Mouse (Mus musculus) embryonic facial prominence, embryonic 11.5 days (tissue): ENCODE data around the gene Dnal1. TPM values are rescaled to one million over a fixed set of nuclear protein-coding genes. Genes with fewer than 3 reads are reported as not detected.

Source experiments
- ATAC-seq: fragments of 200-750 bp; cut with Nextera tagmentation; replicated peaks from 2 replicates; pipeline ENCODE4 v1.8.0; 2017; ENCODE audit warnings: low read depth; ENCODE audit not compliant: insufficient number of reproducible peaks, low FRiP score, low TSS enrichment
- DNase-seq: peaks from one replicate; pipeline ENCODE4 v3.0.0-alpha.2; 2015; ENCODE audit warnings: low spot score
- H3K27ac ChIP-seq: fragments of 300-500 bp; sonication (generic); replicated peaks from 2 replicates; pipeline ENCODE4 v1.5.1; 2014; ENCODE audit warnings: mild to moderate bottlenecking, low read depth, low read length, control low read depth
- H3K27me3 ChIP-seq: fragments of 300-500 bp; sonication (generic); 2 replicates; pipeline ENCODE4 v1.6.1; 2014; ENCODE audit warnings: mild to moderate bottlenecking, low read length, moderate library complexity, mixed read lengths; ENCODE audit not compliant: control insufficient read depth, insufficient read depth
- H3K36me3 ChIP-seq: fragments of 300-500 bp; sonication (generic); replicated peaks from 2 replicates; pipeline ENCODE4 v1.6.1; 2014; ENCODE audit warnings: low read depth, mild to moderate bottlenecking, low read length, moderate library complexity, mixed read lengths; ENCODE audit not compliant: control insufficient read depth, insufficient read depth
- H3K4me1 ChIP-seq: fragments of 300-500 bp; sonication (generic); 2 replicates; pipeline ENCODE4 v1.6.1; 2014; ENCODE audit warnings: low read length, mixed read lengths; ENCODE audit not compliant: control insufficient read depth, insufficient read depth
- H3K4me2 ChIP-seq: fragments of 300-500 bp; sonication (generic); 2 replicates; pipeline ENCODE4 v1.6.1; 2014; ENCODE audit warnings: low read depth, mild to moderate bottlenecking, control low read depth, low read length, moderate library complexity
- H3K4me3 ChIP-seq: fragments of 300-500 bp; sonication (generic); 2 replicates; pipeline ENCODE4 v1.5.1; 2014; ENCODE audit warnings: low read depth, low read length, control low read depth
- H3K9ac ChIP-seq: fragments of 300-500 bp; sonication (generic); replicated peaks from 2 replicates; pipeline ENCODE4 v1.6.1; 2014; ENCODE audit warnings: mild to moderate bottlenecking, control low read depth, low read length
- H3K9me3 ChIP-seq: fragments of 300-500 bp; sonication (generic); replicated peaks from 2 replicates; pipeline ENCODE4 v1.6.1; 2016; ENCODE audit warnings: mild to moderate bottlenecking, low read length, inconsistent platforms, mixed read lengths; ENCODE audit not compliant: control insufficient read depth
- WGBS: fragments of 180-500 bp; shearing (Covaris S2); extraction: QIAGEN DNeasy Blood & Tissue Kit; methylation state at CpG from one replicate; pipeline ENCODE4 v1.1.7; 2014; 5-methylcytosine and 5-hydroxymethylcytosine counted together
- polyA plus RNA-seq: library from polyadenylated mRNA; unstranded; fragments of >200 nt; fragmentation: Nextera tagmentation; extraction: Ambion mirVana; gene quantifications from 2 replicates; pipeline ENCODE4 v1.2.1, GENCODE M21; 2014

The Dnal1 gene
- polyA plus RNA-seq, 1 experiment from 2014 or later, result 6.8 TPM

- no peak for ATAC-seq
These were observed 58.7 kb downstream of the Dnal1 start for GRCm38 (mm10) chr12:84172862-84173261.

DNA sequence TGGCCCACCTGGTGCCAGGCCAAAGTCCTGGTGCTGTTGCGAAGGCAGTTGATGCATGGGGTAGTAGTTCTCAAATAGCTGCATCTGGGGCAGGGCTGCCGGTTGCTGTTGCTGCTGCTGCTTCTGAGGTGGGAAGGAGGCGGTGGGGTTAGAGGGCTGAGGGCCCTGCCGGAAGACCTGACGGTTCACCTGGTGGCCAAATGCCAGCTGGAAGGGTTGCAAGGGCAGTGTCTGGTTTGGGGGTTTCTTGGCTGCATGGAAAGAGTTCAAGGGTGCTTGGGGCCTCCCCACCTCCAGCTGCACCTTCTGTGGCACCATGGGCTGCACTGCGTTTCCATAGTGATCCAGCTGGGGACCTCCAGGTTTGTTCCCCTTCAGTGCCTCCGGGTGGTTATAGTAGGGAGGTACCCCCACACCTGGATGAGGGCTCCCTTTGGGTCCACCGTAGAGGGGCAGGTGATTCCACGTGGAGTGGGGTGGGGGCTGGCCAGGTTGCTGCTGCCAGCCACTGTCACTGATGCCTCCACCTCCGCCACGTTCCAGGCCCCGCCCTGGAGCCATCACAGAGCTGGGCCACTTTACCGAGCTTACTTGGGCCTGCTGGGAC lies 59.2 kb downstream of the Dnal1 start:
- no peak for ATAC-seq
- Histone ChIP-seq H3K36me3 (peaks cover 12% of the 10 kb centered on the region), H3K27ac (no peak overlapping the region), H3K9me3 (no peaks in the 10 kb centered on the region), H3K9ac (no peak overlapping the region), H3K4me3 (no peak overlapping the region), H3K4me1 (peaks cover 13% of the 10 kb centered on the region), H3K4me2 (no peak overlapping the region), H3K27me3 (no peaks in the 10 kb centered on the region)
- 94% methylated on average over 13 of the region's 13 CpGs for WGBS
- DNase-seq, result no peak

More at GRCm38 (mm10) chr12:84172862-84173261, 58.7 kb downstream of the Dnal1 start:
- Histone ChIP-seq H3K27ac (no peak overlapping the region), H3K36me3 (peaks cover 12% of the 10 kb centered on the region), H3K9ac (no peak overlapping the region), H3K4me3 (no peak overlapping the region), H3K4me2 (no peak overlapping the region), H3K27me3 (no peaks in the 10 kb centered on the region), H3K9me3 (no peaks in the 10 kb centered on the region), H3K4me1 (peaks cover 13% of the 10 kb centered on the region)
- WGBS, result 90% methylated on average over 17 of the region's 17 CpGs
- no peak for DNase-seq

GRCm38 (mm10) chr12:84174190-84174811 lies 60.1 kb downstream of the Dnal1 start:
- Histone ChIP-seq H3K9me3 (no peaks in the 10 kb centered on the region), H3K4me3 (no peak overlapping the region), H3K27ac (no peak overlapping the region), H3K4me2 (no peak overlapping the region; the same call in 1 of the 2 replicates), H3K27me3 (no peaks in the 10 kb centered on the region), H3K36me3 (peaks cover 12% of the 10 kb centered on the region), H3K4me1 (peaks cover 13% of the 10 kb centered on the region), H3K9ac (no peak overlapping the region)
- no peak for DNase-seq
- WGBS, result 69% methylated on average over 9 of the region's 9 CpGs
- ATAC-seq, result no peak

DNA sequence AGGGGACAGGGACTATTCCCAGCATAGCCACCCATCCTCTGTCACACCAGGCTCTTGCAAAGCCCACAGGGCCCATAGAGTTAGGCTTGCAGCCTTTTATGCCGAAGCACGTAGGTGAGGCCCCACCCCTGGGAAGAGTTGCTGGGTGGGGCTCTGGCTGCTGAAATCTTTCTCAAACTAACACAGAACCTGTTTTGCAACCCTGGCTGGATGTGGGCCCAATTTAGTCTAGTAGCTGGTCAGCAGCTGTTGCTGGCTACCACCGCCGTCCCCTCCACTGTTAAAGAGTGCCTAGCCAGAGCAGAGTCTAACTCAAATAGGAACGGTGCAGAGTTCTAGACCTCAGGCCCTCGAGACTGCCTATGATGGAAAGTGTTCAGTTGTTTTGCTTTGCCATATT lies 60.7 kb downstream of the Dnal1 start:
- no peak overlapping the region; the same call in 1 of the 2 replicates for H3K4me2 ChIP-seq
- no peaks in the 10 kb centered on the region for H3K27me3 ChIP-seq
- ATAC-seq, result no peak
- no peak overlapping the region for H3K4me3 ChIP-seq
- no peaks in the 10 kb centered on the region for H3K9me3 ChIP-seq
- H3K36me3 ChIP-seq, result peaks cover 12% of the 10 kb centered on the region
- WGBS, result 76% methylated on average over 6 of the region's 6 CpGs
- H3K27ac ChIP-seq, result no peak overlapping the region; the same call in 1 of the 2 replicates
- peak; percentile 42 for DNase-seq
- peaks cover 13% of the 10 kb centered on the region for H3K4me1 ChIP-seq
- H3K9ac ChIP-seq, result no peak overlapping the region

- Histone ChIP-seq H3K9me3 (no peaks in the 10 kb centered on the region), H3K4me2 (peak overlapping the region; percentile 85), H3K4me1 (peaks cover 13% of the 10 kb centered on the region), H3K36me3 (peaks cover 12% of the 10 kb centered on the region), H3K4me3 (peak overlapping the region; percentile 38), H3K27ac (peak overlapping the region; percentile 76), H3K9ac (peak overlapping the region; percentile 75), H3K27me3 (no peaks in the 10 kb centered on the region)
- DNase-seq (peak; percentile 78), ATAC-seq (peak; percentile 60)
- under 1% methylated on average over 20 of the region's 20 CpGs for WGBS
These were observed 61.5 kb downstream of the Dnal1 start for GRCm38 (mm10) chr12:84175659-84176061.

DNA sequence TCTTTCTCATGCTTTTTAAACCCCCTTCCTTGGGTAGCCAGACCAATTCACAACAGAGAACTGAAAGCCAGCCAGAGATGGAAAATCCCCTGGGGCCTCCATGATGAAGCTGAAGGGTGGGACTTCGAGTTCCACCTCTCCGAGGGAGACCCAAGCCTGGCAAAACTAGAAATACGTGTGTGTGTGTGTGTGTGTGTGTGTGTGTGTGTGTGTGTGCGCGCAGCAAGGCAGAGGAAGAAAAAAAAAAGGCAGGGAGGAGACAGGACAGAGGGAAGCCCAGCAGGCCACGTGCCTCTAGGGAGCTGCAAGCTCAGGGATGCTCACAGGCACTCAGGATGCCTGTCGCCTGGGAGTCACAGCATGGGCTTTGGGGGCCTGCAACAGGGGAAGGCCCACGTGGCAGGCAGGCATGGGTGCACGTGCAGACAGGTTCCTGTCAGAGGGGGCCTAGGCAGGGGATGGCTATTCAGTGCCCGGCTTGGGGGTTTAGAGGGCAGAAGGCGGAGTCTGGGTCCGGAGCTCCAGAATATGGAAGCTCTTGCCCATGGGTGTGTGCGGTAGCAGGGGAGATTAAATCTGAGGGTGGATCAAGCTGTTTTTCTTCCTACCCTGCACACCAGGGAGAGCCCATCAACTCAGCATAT lies 62.1 kb downstream of the Dnal1 start:
- peak; percentile 56 for DNase-seq
- Histone ChIP-seq H3K9me3 (no peaks in the 10 kb centered on the region), H3K27ac (peak overlapping the region; percentile 76), H3K9ac (peak overlapping the region; percentile 75), H3K4me2 (peak overlapping the region; percentile 85), H3K27me3 (no peaks in the 10 kb centered on the region), H3K4me3 (peak overlapping the region; percentile 38), H3K4me1 (peaks cover 13% of the 10 kb centered on the region), H3K36me3 (peaks cover 12% of the 10 kb centered on the region)
- 4% methylated on average over 11 of the region's 13 CpGs for WGBS
- 0 out of 2 replicates have a peak, but pooled peaks have one; percentile 16 for ATAC-seq

DNA sequence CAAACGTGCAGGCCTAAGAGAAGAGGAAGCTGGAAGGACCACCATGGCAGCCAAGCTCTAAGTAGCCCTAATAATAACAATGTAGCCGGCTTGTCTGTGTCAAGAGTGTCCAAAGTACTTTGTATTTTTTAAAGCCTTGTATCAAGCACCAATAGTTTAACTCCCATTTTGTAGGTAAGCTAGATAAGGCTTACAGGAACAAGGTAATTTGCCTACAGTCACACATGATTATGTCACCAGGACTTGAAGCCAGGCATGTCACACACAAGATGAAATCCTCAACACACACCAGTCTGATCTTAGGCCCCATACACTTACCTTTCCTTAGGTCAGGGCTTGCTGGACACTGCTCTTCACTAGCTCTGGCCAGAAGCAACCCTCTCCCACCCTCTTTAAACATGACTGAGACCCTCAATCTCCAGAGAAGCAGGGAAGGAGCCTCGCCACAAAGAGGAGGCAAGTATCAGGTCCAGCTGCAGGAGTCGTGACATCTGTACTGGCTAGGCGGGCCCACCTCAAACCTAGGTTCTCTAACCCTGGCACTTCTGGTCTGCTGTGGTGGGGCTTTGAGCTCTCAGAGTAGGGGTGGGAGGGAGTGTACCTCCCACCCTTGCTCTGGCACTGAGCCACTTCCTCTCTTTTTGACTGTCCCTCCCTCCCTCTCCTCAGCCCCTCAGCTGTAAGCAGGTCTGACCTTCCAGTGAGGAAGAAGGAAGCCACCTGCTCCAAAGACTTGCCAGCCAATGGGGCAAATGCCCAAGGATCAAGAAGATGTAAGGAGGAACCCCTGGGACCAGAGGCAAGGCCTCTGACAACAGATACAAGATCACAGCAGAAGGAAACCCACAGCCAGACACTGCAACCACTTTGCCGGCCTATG lies 63.0 kb downstream of the Dnal1 start:
- no peak overlapping the region for H3K27ac ChIP-seq
- WGBS, result 34% methylated on average over 6 of the region's 6 CpGs
- ATAC-seq (no peak), DNase-seq (no peak)
- H3K27me3 ChIP-seq, result no peaks in the 10 kb centered on the region
- H3K4me3 ChIP-seq, result no peak overlapping the region
- H3K9ac ChIP-seq, result no peak overlapping the region; the same call in 1 of the 2 replicates
- peaks cover 13% of the 10 kb centered on the region for H3K4me1 ChIP-seq
- peaks cover 12% of the 10 kb centered on the region for H3K36me3 ChIP-seq
- H3K4me2 ChIP-seq, result no peak overlapping the region; the same call in 1 of the 2 replicates
- no peaks in the 10 kb centered on the region for H3K9me3 ChIP-seq
